Mouse (Mus musculus): ENCODE data around the gene Tmpo. TPM values are rescaled to one million over a fixed set of nuclear protein-coding genes. Genes with fewer than 3 reads are reported as not detected.

Tmpo gene
- 146 and 233 TPM in 2 replicates for polyA plus RNA-seq (2012; rRNA removed)

DNA sequence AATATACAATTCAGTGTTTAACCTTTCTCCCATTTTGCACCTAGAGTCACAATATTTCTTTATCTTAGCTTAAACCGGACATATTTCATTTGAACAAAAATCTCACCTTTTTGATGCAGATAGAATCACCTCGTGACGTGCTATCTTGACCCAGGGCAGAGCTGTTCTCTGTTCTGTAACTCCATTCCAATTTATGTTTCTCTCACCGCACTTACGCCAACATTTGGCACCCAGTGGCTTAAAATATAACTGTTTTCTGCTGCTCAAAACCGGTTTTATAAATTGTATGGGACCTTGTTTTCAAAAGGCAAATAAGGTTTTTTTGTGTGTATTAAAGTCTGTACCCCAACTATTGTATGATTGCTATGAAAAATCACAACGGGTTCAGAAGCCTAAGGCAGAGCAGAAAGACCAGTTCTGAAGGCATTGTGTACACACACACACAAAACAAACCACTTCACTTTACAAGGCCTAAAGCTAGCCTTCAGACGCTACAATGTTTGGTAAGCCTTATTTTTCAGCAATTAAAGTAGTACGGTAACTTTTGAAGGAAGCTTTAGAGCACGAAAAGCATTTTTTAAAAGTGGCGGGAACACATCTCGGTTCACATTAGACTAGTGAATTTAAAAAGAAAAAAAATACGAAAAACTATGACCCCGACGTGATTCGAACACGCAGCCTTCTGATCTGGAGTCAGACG is at the start of gene Tmpo:
TSS of gene Tmpo (minus strand) at position 555 of the 700 bp plus-strand sequence.
- Histone ChIP-seq H3K36me3 (ENCODE audit: control insufficient read depth, insufficient read depth, low read length) (no peaks in the 10 kb centered on the region), H3K4me3 (ENCODE audit: control insufficient read depth, insufficient read depth, low read length) (peak within 1 kb of the TSS; percentile 51), H3K27me3 (ENCODE audit: control insufficient read depth, insufficient read depth, low read length) (no peaks in the 10 kb centered on the region), H3K27ac (ENCODE audit: control insufficient read depth, insufficient read depth, low read length) (peak within 1 kb of the TSS; percentile 88), H3K4me1 (replicated peaks; ENCODE audit: control insufficient read depth, insufficient read depth, low read length) (peaks cover 20% of the 10 kb centered on the region)
- no peak for DNase-seq
- TF ChIP-seq CTCF (IDR thresholded peaks at IDR 0.05; ENCODE audit: borderline replicate concordance, control insufficient read depth, extremely low read depth, insufficient read depth, low read length, poor library complexity) (no peak), POLR2A (IDR thresholded peaks at IDR 0.05; ENCODE audit: control insufficient read depth, extremely low read depth, insufficient read depth, low read length, poor library complexity) (no peak)
- WGBS: 20% methylated on average over 18 of the region's 18 CpGs

DNA sequence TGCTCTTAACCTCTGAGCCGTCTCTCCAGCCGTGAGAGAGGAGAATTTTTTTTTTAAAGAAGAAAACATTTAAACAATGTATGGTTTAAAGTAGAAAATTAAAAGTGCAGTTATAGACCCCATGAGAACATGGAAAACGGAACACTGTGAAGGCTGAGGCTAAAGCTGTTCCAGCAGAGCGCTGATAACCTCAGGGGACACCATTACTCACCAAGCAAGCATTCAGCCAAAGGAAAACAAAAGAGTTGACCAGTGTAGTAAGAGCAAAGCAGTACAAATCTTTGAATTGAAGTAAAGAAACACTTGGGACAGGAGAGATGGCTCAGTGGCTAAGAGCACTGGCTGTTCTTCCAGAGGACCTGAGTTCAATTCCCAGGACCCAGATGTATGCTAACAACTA is 49.3 kb upstream of the Tmpo start:
- no peak overlapping the region for H3K4me3 ChIP-seq (ENCODE audit: control insufficient read depth, insufficient read depth, low read length)
- DNase-seq: no peak
- no peak overlapping the region for H3K27ac ChIP-seq (ENCODE audit: control insufficient read depth, insufficient read depth, low read length)
- TF ChIP-seq CTCF (IDR thresholded peaks at IDR 0.05; ENCODE audit: borderline replicate concordance, control insufficient read depth, extremely low read depth, insufficient read depth, low read length, poor library complexity) (no peak), POLR2A (IDR thresholded peaks at IDR 0.05; ENCODE audit: control insufficient read depth, extremely low read depth, insufficient read depth, low read length, poor library complexity) (no peak)
- H3K4me1 ChIP-seq (replicated peaks; ENCODE audit: control insufficient read depth, insufficient read depth, low read length): no peaks in the 10 kb centered on the region
- no peaks in the 10 kb centered on the region for H3K36me3 ChIP-seq (ENCODE audit: control insufficient read depth, insufficient read depth, low read length)
- 94% methylated on average over 4 of the region's 4 CpGs for WGBS
- no peaks in the 10 kb centered on the region for H3K27me3 ChIP-seq (ENCODE audit: control insufficient read depth, insufficient read depth, low read length)

GRCm38 (mm10) chr10:91229518-91229961 is 48.4 kb upstream of the Tmpo start:
- TF ChIP-seq POLR2A (IDR thresholded peaks at IDR 0.05; ENCODE audit: control insufficient read depth, extremely low read depth, insufficient read depth, low read length, poor library complexity) (no peak), CTCF (IDR thresholded peaks at IDR 0.05; ENCODE audit: borderline replicate concordance, control insufficient read depth, extremely low read depth, insufficient read depth, low read length, poor library complexity) (no peak)
- H3K4me3 ChIP-seq (ENCODE audit: control insufficient read depth, insufficient read depth, low read length): no peak overlapping the region
- no peaks in the 10 kb centered on the region for H3K4me1 ChIP-seq (replicated peaks; ENCODE audit: control insufficient read depth, insufficient read depth, low read length)
- WGBS: 55% methylated on average over 7 of the region's 7 CpGs
- H3K27me3 ChIP-seq (ENCODE audit: control insufficient read depth, insufficient read depth, low read length): no peaks in the 10 kb centered on the region
- no peak for DNase-seq
- no peaks in the 10 kb centered on the region for H3K36me3 ChIP-seq (ENCODE audit: control insufficient read depth, insufficient read depth, low read length)
- no peak overlapping the region for H3K27ac ChIP-seq (ENCODE audit: control insufficient read depth, insufficient read depth, low read length)

DNA sequence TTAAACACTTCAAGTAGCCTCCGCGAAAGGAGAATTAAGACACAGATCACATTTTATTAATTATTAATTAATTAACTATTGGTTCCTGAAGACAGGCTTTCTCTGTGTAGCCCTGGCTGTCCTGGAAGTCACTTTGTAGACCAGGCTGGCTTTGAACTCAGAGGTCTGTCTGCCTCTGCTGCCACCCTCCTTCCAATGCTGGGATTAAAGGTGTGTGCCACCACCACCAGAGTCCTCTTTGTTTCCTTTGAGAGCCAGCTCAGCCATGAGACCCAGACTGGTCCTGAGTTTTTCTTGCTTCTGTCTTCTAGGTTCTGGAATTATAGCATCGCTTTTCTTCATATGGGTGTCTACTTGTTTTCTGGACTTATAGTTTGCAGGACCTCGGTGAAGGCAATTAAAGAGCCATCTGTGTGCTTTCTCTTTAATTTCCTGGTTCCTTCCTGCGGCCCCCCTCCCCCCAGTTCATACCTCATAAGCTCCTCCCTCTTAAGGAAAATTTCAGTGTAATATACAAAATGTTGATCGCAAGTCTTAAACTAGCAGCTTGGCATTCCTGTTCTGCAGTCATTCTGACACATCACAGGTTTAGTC is 47.9 kb upstream of the Tmpo start:
- Histone ChIP-seq H3K4me1 (replicated peaks; ENCODE audit: control insufficient read depth, insufficient read depth, low read length) (no peaks in the 10 kb centered on the region), H3K4me3 (ENCODE audit: control insufficient read depth, insufficient read depth, low read length) (no peak overlapping the region), H3K27me3 (ENCODE audit: control insufficient read depth, insufficient read depth, low read length) (no peaks in the 10 kb centered on the region), H3K36me3 (ENCODE audit: control insufficient read depth, insufficient read depth, low read length) (no peaks in the 10 kb centered on the region), H3K27ac (ENCODE audit: control insufficient read depth, insufficient read depth, low read length) (no peak overlapping the region)
- 60% methylated on average over 6 of the region's 6 CpGs for WGBS
- TF ChIP-seq POLR2A (IDR thresholded peaks at IDR 0.05; ENCODE audit: control insufficient read depth, extremely low read depth, insufficient read depth, low read length, poor library complexity) (no peak), CTCF (IDR thresholded peaks at IDR 0.05; ENCODE audit: borderline replicate concordance, control insufficient read depth, extremely low read depth, insufficient read depth, low read length, poor library complexity) (no peak)
- DNase-seq: no peak

DNA sequence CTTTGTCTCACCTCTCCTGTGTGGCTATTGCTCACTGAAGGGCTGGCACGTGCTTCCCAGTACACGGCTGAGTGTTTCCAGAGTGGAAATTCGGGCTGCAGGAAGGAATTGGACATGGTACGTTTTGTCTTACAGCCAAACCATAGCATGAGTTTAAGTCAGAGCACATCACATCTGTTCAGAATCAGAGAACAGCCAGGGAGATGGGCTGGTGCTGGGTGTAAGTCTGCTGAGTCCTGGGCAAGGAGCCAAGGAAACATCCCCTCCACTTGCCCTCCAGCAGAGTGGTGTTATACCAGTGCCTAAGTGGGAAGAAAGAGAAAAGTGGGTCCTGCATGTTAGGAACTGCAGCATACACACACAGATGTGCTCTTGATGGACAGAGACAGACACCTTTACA is 45.9 kb upstream of the Tmpo start:
- Histone ChIP-seq H3K4me3 (ENCODE audit: control insufficient read depth, insufficient read depth, low read length) (no peak overlapping the region), H3K4me1 (replicated peaks; ENCODE audit: control insufficient read depth, insufficient read depth, low read length) (no peaks in the 10 kb centered on the region), H3K27ac (ENCODE audit: control insufficient read depth, insufficient read depth, low read length) (no peak overlapping the region), H3K27me3 (ENCODE audit: control insufficient read depth, insufficient read depth, low read length) (no peaks in the 10 kb centered on the region), H3K36me3 (ENCODE audit: control insufficient read depth, insufficient read depth, low read length) (no peaks in the 10 kb centered on the region)
- TF ChIP-seq CTCF (IDR thresholded peaks at IDR 0.05; ENCODE audit: borderline replicate concordance, control insufficient read depth, extremely low read depth, insufficient read depth, low read length, poor library complexity): no peak
- TF ChIP-seq POLR2A (IDR thresholded peaks at IDR 0.05; ENCODE audit: control insufficient read depth, extremely low read depth, insufficient read depth, low read length, poor library complexity): no peak
- DNase-seq: no peak
- WGBS: 93% methylated on average over 4 of the region's 4 CpGs

DNA sequence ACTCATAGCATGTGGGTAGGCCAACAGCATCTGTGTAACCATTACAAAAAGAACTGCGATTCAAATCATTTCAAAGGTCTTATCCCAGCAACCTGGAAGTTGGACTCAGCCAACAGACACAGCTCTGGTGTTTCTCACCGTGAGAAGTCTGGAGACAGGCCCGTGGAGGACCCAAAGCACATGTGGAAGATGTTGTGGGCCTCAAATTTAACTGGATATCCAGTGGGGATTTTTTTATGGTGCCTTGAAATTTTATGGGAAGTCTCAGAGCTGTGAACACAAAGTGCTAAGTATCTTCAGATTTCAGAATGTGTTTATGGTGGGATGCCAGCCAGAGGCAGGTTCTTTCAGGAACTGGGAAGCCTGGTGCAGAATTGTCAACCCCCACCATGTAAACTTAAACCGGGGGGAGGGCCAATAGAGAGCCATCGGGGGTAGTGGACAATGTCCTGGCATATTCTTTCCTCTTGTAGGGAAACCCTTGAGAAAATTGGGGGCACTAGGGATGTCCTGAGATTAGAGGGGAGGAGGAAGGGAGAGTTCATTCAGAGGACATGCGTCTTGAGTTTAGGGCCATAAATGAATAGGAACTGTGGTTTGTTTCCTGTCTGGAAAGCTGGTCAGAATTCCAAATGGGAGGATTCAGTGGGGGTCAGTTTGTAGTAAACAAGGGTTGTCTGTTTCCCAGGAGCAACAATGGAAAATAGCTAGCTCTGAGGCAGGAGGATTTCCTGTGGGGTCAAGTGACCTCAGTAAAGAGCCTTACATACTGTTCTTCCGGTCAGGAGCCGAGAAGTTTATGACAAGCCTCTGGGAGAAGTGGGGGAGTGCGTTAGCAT is 41.5 kb upstream of the Tmpo start:
- H3K27me3 ChIP-seq (ENCODE audit: control insufficient read depth, insufficient read depth, low read length): no peaks in the 10 kb centered on the region
- no peaks in the 10 kb centered on the region for H3K4me1 ChIP-seq (replicated peaks; ENCODE audit: control insufficient read depth, insufficient read depth, low read length)
- no peak overlapping the region for H3K4me3 ChIP-seq (ENCODE audit: control insufficient read depth, insufficient read depth, low read length)
- no peak for DNase-seq
- no peak for TF ChIP-seq POLR2A (IDR thresholded peaks at IDR 0.05; ENCODE audit: control insufficient read depth, extremely low read depth, insufficient read depth, low read length, poor library complexity)
- TF ChIP-seq CTCF (IDR thresholded peaks at IDR 0.05; ENCODE audit: borderline replicate concordance, control insufficient read depth, extremely low read depth, insufficient read depth, low read length, poor library complexity): no peak
- H3K27ac ChIP-seq (ENCODE audit: control insufficient read depth, insufficient read depth, low read length): no peak overlapping the region
- no peaks in the 10 kb centered on the region for H3K36me3 ChIP-seq (ENCODE audit: control insufficient read depth, insufficient read depth, low read length)
- WGBS: 68% methylated on average over 9 of the region's 9 CpGs
